Mouse (Mus musculus) layer of hippocampus, adult 9-11 months (tissue): ENCODE measurements around the gene AK157302.
A peak's percentile ranks its signal among the peaks of the same experiment; 100 is the strongest.
"Not testable (repeated sequence)": the region's sequence is repeated elsewhere in the genome, so short reads cannot be mapped to it uniquely, and the experiment has no call there.

Experiments
- DNase-seq: peaks from one replicate; pipeline ENCODE4 v3.0.0; 2022

Gene AK157302

GRCm38 (mm10) chr13:21495080-21495479 is at the start of gene AK157302:
Gene AK157302, plus strand, starts transcription at chr13:21495223.
- DNase-seq, result peak; percentile 5

- DNase-seq, result no peak
Measured at GRCm38 (mm10) chr13:21446796-21447195, 48.2 kb upstream of the AK157302 start.

GRCm38 (mm10) chr13:21447856-21448614 is 47.0 kb upstream of the AK157302 start:
- DNase-seq, result no peak

- no peak for DNase-seq
Measured at GRCm38 (mm10) chr13:21453042-21453441, 42.0 kb upstream of the AK157302 start.

GRCm38 (mm10) chr13:21453449-21453848 is 41.6 kb upstream of the AK157302 start, which contains the start of gene Zscan26:
Gene Zscan26, minus strand, starts transcription at chr13:21453730.
- peak; percentile 82 for DNase-seq

- no peak for DNase-seq
Measured at GRCm38 (mm10) chr13:21454133-21454532, 40.9 kb upstream of the AK157302 start.

GRCm38 (mm10) chr13:21456347-21456746 is 38.7 kb upstream of the AK157302 start:
- DNase-seq, result no peak

- not testable (repeated sequence) for DNase-seq
Measured at GRCm38 (mm10) chr13:21462516-21462915, 32.5 kb upstream of the AK157302 start.

GRCm38 (mm10) chr13:21467336-21467735 is 27.7 kb upstream of the AK157302 start:
- no peak for DNase-seq

GRCm38 (mm10) chr13:21468061-21469019 is 26.7 kb upstream of the AK157302 start, which contains the start of gene Nkapl:
Gene Nkapl, minus strand, starts transcription at chr13:21468509.
- peak; percentile 79 for DNase-seq

GRCm38 (mm10) chr13:21469097-21469496 is 25.9 kb upstream of the AK157302 start:
- DNase-seq, result no peak

GRCm38 (mm10) chr13:21472427-21472826 is 22.6 kb upstream of the AK157302 start:
- DNase-seq, result no peak

GRCm38 (mm10) chr13:21478759-21479670 is 16.0 kb upstream of the AK157302 start, which contains the start of the genes Zkscan4 and Gm10065:
Gene Zkscan4, plus strand, starts transcription at chr13:21478907.
Gene Gm10065, minus strand, starts transcription at chr13:21479441.
- DNase-seq, result peak; percentile 67

GRCm38 (mm10) chr13:21486881-21487280 is 8.1 kb upstream of the AK157302 start:
- no peak for DNase-seq

- no peak for DNase-seq
Measured at GRCm38 (mm10) chr13:21492847-21493246, 2.2 kb upstream of the AK157302 start.

GRCm38 (mm10) chr13:21501182-21501581 is 6.2 kb downstream of the AK157302 start, which contains the start of gene Gm11273:
Gene Gm11273, minus strand, starts transcription at chr13:21501418.
- not testable (repeated sequence) for DNase-seq

GRCm38 (mm10) chr13:21502296-21502695 is 7.3 kb downstream of the AK157302 start:
- no peak for DNase-seq

- DNase-seq, result peak; percentile 75
Measured at GRCm38 (mm10) chr13:21506221-21506649, 11.2 kb downstream of the AK157302 start.

GRCm38 (mm10) chr13:21530136-21530535 is 35.1 kb downstream of the AK157302 start:
- no peak for DNase-seq

GRCm38 (mm10) chr13:21530781-21531201 is 35.8 kb downstream of the AK157302 start, which contains the start of gene Zkscan8:
Gene Zkscan8, minus strand, starts transcription at chr13:21531120.
- peak; percentile 83 for DNase-seq

GRCm38 (mm10) chr13:21542708-21543107 is 47.7 kb downstream of the AK157302 start, which contains the start of gene Olfr1366:
Gene Olfr1366, minus strand, starts transcription at chr13:21542808.
- no peak for DNase-seq
